Mouse (Mus musculus): ENCODE results near the gene Lats1.

- TF ChIP-seq CTCF (IDR thresholded peaks at IDR 0.05; ENCODE audit: borderline replicate concordance, control insufficient read depth, extremely low read depth, insufficient read depth, low read length, poor library complexity) (no peak), POLR2A (IDR thresholded peaks at IDR 0.05; ENCODE audit: control insufficient read depth, extremely low read depth, insufficient read depth, low read length, poor library complexity) (no peak)
Measured at GRCm38 (mm10) chr10:7715056-7715455, 34.0 kb downstream of the Lats1 start.
